Mouse (Mus musculus): ENCODE measurements at regions not wholly inside any gene's neighbourhood (a gene's known extent, or its start where the extent isn't known, plus 50 kb on each side); places are given as distances from the start of the nearest gene placed in this dataset.

GRCm38 (mm10) chr2:30682146-30682825, 87.4 kb downstream of the Cstad start:
- H3K4me3 ChIP-seq (ENCODE audit: control insufficient read depth, insufficient read depth, low read length), result no peak overlapping the region
- DNase-seq, result no peak
- no peak for TF ChIP-seq POLR2A (IDR thresholded peaks at IDR 0.05; ENCODE audit: control insufficient read depth, extremely low read depth, insufficient read depth, low read length, poor library complexity)
- no peak for TF ChIP-seq CTCF (IDR thresholded peaks at IDR 0.05; ENCODE audit: borderline replicate concordance, control insufficient read depth, extremely low read depth, insufficient read depth, low read length, poor library complexity)
- H3K36me3 ChIP-seq (ENCODE audit: control insufficient read depth, insufficient read depth, low read length), result no peaks in the 10 kb centered on the region
- H3K27me3 ChIP-seq (ENCODE audit: control insufficient read depth, insufficient read depth, low read length), result peaks cover 4% of the 10 kb centered on the region; the same call in 1 of the 2 replicates
- H3K27ac ChIP-seq (ENCODE audit: control insufficient read depth, insufficient read depth, low read length), result no peak overlapping the region
- H3K4me1 ChIP-seq (replicated peaks; ENCODE audit: control insufficient read depth, insufficient read depth, low read length), result peaks cover 11% of the 10 kb centered on the region
- 92% methylated on average over 5 of the region's 5 CpGs for WGBS

- WGBS, result 100% methylated on average over 2 of the region's 2 CpGs
- TF ChIP-seq CTCF (IDR thresholded peaks at IDR 0.05; ENCODE audit: borderline replicate concordance, control insufficient read depth, extremely low read depth, insufficient read depth, low read length, poor library complexity) (no peak), POLR2A (IDR thresholded peaks at IDR 0.05; ENCODE audit: control insufficient read depth, extremely low read depth, insufficient read depth, low read length, poor library complexity) (no peak)
- Histone ChIP-seq H3K27me3 (ENCODE audit: control insufficient read depth, insufficient read depth, low read length) (peaks cover 7% of the 10 kb centered on the region; the same call in 1 of the 2 replicates), H3K4me3 (ENCODE audit: control insufficient read depth, insufficient read depth, low read length) (no peak overlapping the region), H3K4me1 (replicated peaks; ENCODE audit: control insufficient read depth, insufficient read depth, low read length) (peaks cover 9% of the 10 kb centered on the region), H3K27ac (ENCODE audit: control insufficient read depth, insufficient read depth, low read length) (no peak overlapping the region), H3K36me3 (ENCODE audit: control insufficient read depth, insufficient read depth, low read length) (no peaks in the 10 kb centered on the region)
- no peak for DNase-seq
Measured at GRCm38 (mm10) chr2:30681642-30682041, 86.8 kb downstream of the Cstad start.

DNA sequence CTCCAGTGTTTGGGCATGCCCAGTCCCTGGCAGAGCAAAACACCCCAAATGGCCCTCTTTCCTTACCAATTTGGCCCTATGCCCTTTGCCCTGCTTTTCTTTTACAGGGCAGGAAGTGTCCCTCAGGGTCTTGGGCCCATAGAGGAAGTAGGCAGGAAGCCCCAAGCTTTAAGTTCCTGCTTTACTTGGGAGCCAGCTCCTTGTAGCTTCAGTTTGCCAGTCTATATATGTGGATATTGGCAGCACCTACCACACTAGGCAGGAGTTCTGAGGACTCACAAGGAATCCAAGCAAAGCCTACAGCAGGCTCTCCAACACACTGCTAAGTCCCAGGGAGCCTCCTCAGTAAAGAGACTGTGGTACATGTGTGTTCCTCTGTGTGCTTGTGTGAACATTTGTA, 84.2 kb downstream of the Cstad start:
- Histone ChIP-seq H3K27me3 (ENCODE audit: control insufficient read depth, insufficient read depth, low read length) (peaks cover 8% of the 10 kb centered on the region; the same call in 1 of the 2 replicates), H3K36me3 (ENCODE audit: control insufficient read depth, insufficient read depth, low read length) (no peaks in the 10 kb centered on the region), H3K4me1 (replicated peaks; ENCODE audit: control insufficient read depth, insufficient read depth, low read length) (peaks cover 12% of the 10 kb centered on the region), H3K4me3 (ENCODE audit: control insufficient read depth, insufficient read depth, low read length) (no peak overlapping the region), H3K27ac (ENCODE audit: control insufficient read depth, insufficient read depth, low read length) (no peak overlapping the region)
- TF ChIP-seq CTCF (IDR thresholded peaks at IDR 0.05; ENCODE audit: borderline replicate concordance, control insufficient read depth, extremely low read depth, insufficient read depth, low read length, poor library complexity) (no peak), POLR2A (IDR thresholded peaks at IDR 0.05; ENCODE audit: control insufficient read depth, extremely low read depth, insufficient read depth, low read length, poor library complexity) (no peak)
- DNase-seq, result no peak

DNA sequence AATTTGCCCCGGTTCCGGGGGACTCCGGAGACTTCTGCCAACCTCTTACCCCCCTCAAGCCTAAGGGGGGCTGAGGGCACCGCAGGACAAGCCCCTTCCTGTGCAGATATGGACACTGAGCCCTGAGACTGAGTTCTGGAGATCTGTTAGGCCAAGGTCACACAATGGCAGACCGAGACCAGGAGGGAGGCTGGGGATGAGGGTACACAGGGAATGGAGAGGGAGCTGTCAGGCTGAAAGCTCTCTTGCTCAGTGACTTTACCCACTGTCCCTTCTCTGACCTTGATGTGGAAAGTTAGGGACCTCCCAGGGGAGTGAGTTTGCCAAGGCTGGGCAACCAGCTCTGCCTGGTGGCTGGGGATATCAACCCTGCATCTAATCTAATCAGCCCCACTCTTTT, 82.7 kb downstream of the Cstad start:
- TF ChIP-seq POLR2A (IDR thresholded peaks at IDR 0.05; ENCODE audit: control insufficient read depth, extremely low read depth, insufficient read depth, low read length, poor library complexity), result no peak
- no peak for TF ChIP-seq CTCF (IDR thresholded peaks at IDR 0.05; ENCODE audit: borderline replicate concordance, control insufficient read depth, extremely low read depth, insufficient read depth, low read length, poor library complexity)

DNA sequence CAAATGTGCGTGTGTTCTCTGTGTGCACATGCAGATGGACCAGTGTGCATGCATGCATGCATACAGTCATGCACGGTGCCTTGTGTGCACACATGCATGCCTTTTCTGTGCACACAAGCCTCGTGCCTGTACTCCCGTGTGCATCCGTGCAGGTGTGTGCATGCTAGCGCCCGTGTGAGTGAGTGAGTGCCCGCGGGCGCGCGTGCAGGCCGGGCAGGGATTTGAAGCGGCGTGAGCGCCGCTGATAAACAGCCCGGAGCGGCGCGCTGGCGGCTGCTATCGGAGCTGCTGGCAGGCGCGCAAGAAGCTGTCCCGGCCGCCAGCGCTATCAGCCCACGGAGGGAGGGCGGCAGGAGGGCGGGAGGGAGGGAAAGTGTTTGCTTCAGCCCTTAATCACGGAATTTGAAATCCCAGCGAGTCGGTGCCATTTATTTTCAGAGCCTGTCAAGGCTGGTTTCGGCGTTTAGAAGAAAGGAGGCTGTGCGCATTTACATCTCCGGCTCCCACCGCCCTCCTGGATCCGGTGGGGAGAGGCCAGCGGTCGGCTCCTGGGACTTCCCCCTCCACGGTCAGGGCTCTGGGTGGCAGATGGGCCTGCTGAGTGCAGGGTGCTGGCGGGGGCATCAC, 82.1 kb downstream of the Cstad start:
- Histone ChIP-seq H3K36me3 (ENCODE audit: control insufficient read depth, insufficient read depth, low read length) (no peaks in the 10 kb centered on the region), H3K4me1 (replicated peaks; ENCODE audit: control insufficient read depth, insufficient read depth, low read length) (peaks cover 12% of the 10 kb centered on the region), H3K4me3 (ENCODE audit: control insufficient read depth, insufficient read depth, low read length) (no peak overlapping the region; the same call in 1 of the 2 replicates), H3K27me3 (ENCODE audit: control insufficient read depth, insufficient read depth, low read length) (peaks cover 8% of the 10 kb centered on the region; the same call in 1 of the 2 replicates), H3K27ac (ENCODE audit: control insufficient read depth, insufficient read depth, low read length) (no peak overlapping the region)
- no peak for DNase-seq
- WGBS, result 2% methylated on average over 44 of the region's 44 CpGs
- TF ChIP-seq POLR2A (IDR thresholded peaks at IDR 0.05; ENCODE audit: control insufficient read depth, extremely low read depth, insufficient read depth, low read length, poor library complexity) (no peak), CTCF (IDR thresholded peaks at IDR 0.05; ENCODE audit: borderline replicate concordance, control insufficient read depth, extremely low read depth, insufficient read depth, low read length, poor library complexity) (no peak)

More for the DNA sequence above, 82.7 kb downstream of the Cstad start:
- DNase-seq, result no peak
- Histone ChIP-seq H3K4me3 (ENCODE audit: control insufficient read depth, insufficient read depth, low read length) (no peak overlapping the region), H3K36me3 (ENCODE audit: control insufficient read depth, insufficient read depth, low read length) (no peaks in the 10 kb centered on the region), H3K27me3 (ENCODE audit: control insufficient read depth, insufficient read depth, low read length) (peaks cover 8% of the 10 kb centered on the region; the same call in 1 of the 2 replicates), H3K27ac (ENCODE audit: control insufficient read depth, insufficient read depth, low read length) (no peak overlapping the region), H3K4me1 (replicated peaks; ENCODE audit: control insufficient read depth, insufficient read depth, low read length) (peaks cover 12% of the 10 kb centered on the region)
- 25% methylated on average over 5 of the region's 5 CpGs for WGBS

- no peak overlapping the region; the same call in 1 of the 2 replicates for H3K4me3 ChIP-seq (ENCODE audit: control insufficient read depth, insufficient read depth, low read length)
- H3K27ac ChIP-seq (ENCODE audit: control insufficient read depth, insufficient read depth, low read length), result no peak overlapping the region
- TF ChIP-seq POLR2A (IDR thresholded peaks at IDR 0.05; ENCODE audit: control insufficient read depth, extremely low read depth, insufficient read depth, low read length, poor library complexity) (no peak), CTCF (IDR thresholded peaks at IDR 0.05; ENCODE audit: borderline replicate concordance, control insufficient read depth, extremely low read depth, insufficient read depth, low read length, poor library complexity) (no peak)
- peaks cover 12% of the 10 kb centered on the region for H3K4me1 ChIP-seq (replicated peaks; ENCODE audit: control insufficient read depth, insufficient read depth, low read length)
- 16% methylated on average over 7 of the region's 7 CpGs for WGBS
- no peak for DNase-seq
- H3K36me3 ChIP-seq (ENCODE audit: control insufficient read depth, insufficient read depth, low read length), result no peaks in the 10 kb centered on the region
- peaks cover 8% of the 10 kb centered on the region; the same call in 1 of the 2 replicates for H3K27me3 ChIP-seq (ENCODE audit: control insufficient read depth, insufficient read depth, low read length)
Measured at GRCm38 (mm10) chr2:30676450-30676832, 81.6 kb downstream of the Cstad start.
